Mouse (Mus musculus) adrenal gland, postnatal 36 days (tissue): ENCODE measurements around the gene Tex46. TPM values are rescaled to one million over a fixed set of nuclear protein-coding genes. Genes with fewer than 3 reads are reported as not detected.

Experiments
- DNase-seq, 2 experiments: peaks; one replicate each; pipeline ENCODE4 v3.0.0; 2021; ENCODE audit warnings: mixed read lengths in 1 of 2
- long read RNA-seq, 2 experiments: library from polyadenylated mRNA; stranded (forward); transcript quantifications; one replicate each; pipeline ENCODE4 v2.0.0; 2021; ENCODE audit warnings: borderline sequencing depth in 2 of 2
- total RNA-seq, 2 experiments: library from RNA; stranded (reverse); gene quantifications; 2 replicates each; pipeline ENCODE4 v1.2.3; 2021

The Tex46 gene
- not detected for total RNA-seq
- long read RNA-seq, experiment 1: 0 reads
- long read RNA-seq, experiment 2: 0 reads

DNA sequence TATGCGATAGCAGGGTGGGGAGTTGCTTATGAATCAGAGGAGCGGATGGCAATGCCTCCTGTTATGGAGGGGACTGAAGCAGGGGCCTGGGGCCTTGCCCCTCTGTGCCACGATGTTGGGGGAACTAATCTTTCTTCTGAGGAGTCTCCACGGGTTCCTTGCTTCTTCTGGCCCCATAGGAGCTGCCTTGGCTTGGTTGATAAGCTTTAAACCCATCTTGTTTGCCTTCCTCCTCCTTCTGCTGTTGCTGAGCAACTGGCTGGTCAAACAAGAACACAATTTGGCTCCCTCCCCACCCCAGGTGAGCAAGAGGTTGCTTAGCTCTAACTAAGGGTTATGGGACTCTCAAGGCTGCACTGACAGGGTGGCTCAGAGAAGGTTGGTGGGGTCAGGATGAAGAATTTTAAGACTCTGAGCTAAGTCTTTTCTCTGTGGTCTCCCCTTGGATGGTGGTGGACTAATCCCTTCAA, at the start of gene Tex46:
Gene Tex46 (plus strand): TSS at position 51 of the 470 bp plus-strand sequence.
- no peak for DNase-seq

DNA sequence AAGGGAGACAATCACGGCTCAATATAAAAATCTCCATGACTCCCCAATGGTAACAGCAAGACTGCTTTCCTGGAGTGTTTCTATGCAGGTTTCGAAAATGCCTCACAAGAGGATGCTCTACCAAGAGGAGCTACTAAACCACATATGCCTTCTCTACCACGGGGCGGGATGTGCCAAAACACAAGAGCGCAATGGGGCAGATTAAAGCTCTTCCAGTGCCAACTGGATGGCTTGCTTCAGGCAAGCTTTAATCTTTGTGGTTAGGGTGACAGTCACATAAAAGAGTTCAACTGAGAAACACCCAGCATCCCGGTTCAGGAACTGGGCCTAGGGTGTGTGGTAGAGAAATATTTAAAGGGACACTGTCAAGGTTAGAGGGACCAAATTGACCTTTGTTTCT, 47.5 kb upstream of the Tex46 start:
- no peak for DNase-seq

DNA sequence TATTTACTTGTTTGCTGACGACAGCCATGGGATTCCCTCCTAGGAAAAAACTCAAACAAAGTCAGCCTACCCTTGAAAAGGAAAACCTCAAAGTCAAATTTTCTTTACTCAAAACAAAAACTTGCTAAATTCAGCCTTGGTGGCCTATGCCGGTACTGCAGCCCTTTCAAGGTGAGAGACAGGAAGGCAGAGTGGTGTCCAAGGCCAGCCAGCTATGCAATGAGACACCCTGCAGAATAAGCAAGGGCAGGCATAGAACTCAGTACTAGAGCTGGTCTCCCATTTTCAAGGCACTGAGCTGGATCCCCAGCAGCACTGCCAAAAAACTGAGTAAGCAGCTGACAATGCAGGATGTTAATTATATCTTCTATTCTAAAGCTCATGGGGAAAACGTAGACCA, 41.6 kb upstream of the Tex46 start:
- peak; percentile 56 to 74 for DNase-seq

DNA sequence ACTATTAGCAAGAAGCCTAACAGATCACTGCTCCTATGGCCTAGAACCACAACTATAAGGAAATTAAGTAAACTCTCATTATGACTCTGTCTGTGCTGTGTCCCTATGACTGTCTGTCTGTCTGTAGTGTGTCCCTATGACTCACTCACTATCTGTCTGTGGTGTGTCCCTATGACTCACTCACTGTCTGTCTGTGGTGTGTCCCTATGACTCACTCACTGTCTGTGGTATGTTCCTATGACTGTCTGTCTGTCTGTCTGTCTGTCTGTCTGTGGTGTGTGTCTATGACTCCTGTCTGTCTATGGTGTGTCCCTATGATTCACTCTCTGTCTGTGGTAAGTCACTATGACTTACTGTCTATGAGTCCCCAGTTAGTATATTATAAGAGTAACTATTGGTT, 40.2 kb upstream of the Tex46 start:
- DNase-seq: peak in 1 of 2 experiments; percentile 34

DNA sequence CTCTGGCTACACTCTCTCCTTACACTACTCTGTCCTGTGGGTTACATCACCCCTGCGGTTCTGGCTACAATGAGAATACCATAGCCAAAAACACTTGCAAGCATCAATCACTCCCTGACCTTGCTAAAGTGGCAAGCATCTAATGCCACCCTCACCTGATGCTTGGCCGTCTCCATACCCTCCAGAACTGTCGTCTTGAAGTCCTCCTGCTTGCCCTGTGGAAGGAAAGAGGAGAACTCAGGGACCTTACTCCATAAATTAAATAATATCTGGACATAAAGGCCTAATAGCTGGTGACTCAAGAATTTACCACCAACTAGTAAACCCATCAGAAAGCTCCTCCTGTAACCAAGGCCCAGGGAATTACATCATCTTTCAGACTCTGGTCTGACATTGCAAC, 28.4 kb upstream of the Tex46 start:
- DNase-seq: peak in 1 of 2 experiments; percentile 49

DNA sequence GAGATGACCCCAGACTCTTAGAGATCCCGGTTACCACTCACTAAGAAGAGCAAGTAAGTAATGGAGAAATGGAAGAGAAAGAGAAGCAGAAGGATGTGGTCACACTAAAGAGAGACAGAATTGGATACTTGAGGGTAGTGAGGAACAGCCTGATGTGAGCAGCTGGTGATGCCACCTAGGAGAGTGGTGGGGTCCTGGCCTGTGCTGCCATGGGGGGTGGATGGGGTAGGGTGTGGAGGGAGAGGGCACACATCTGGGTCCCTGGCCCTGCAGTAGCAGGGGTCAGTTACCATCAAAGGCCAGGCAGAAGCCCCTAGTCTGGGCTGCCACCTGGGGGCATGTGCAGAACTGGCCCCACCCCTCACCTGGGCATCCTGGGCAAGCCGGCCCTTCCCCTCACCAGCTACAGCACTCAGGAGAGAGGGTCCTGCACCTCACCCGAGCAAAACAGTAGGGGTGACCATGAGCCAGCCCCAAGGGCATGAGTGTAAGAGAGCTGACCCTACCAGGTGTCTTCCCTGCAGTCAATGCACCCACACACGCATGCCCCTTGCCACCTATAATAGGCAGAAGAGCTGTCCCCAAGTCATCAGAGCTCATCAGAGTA, 22.9 kb upstream of the Tex46 start:
- no peak for DNase-seq

DNA sequence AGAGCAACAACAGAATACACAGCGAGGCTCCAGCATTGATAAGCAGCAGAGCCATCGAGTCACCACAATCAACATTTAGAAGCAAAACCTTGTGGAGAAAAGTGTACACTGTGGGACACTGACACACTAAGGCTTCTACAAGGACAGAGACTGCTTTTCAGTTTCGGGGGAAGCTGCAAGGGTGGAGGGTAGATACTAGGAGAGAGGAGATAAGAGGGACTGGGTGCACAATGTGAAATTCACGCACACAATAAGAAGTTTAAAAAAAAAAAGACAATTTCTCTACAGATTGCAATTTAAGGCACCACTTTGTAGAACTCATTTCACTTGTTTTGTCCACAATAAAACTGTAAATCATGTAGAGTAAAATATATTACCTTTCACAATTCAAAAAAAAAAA, 22.2 kb upstream of the Tex46 start:
- DNase-seq: no peak

DNA sequence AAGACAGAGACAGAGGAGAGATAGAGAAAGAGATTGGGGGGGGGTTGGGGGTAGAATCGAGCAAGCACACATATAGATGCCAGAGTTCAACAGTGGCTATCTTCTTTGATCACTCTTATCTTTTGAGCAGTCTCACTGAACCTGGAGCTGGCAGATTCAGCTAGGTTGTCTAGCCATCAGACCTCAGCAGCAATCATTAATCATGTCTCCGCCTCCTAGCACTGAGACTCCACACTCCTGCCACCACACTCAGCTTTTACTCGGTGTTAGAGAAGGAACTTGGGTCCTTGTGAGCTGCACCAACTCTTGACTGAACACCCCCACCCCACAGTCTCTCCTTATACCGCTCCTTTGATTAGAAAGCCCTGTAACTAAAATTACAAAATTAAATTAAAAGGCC, 18.1 kb upstream of the Tex46 start:
- DNase-seq: peak in 1 of 2 experiments; percentile 18

DNA sequence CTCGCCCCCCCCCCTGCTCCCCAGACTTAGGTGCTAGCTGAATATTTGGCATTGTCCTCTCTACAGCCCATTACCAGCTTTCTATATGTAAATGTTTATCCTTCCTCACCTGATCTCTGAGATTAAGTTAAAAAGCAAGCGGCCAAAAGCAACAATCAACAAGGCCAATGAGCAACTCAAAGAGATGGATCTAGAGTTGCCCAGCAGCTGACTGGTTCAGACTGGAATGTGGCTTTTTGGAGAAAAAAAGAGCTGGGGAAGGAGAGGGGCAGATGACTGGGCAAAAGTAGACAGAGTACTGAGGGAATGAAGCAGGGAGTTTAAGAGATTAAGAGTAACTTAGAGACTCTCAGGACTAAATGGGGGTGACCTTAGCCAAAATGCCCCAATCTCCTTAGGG, 16.2 kb upstream of the Tex46 start:
- DNase-seq: peak in 1 of 2 experiments; percentile 16

DNA sequence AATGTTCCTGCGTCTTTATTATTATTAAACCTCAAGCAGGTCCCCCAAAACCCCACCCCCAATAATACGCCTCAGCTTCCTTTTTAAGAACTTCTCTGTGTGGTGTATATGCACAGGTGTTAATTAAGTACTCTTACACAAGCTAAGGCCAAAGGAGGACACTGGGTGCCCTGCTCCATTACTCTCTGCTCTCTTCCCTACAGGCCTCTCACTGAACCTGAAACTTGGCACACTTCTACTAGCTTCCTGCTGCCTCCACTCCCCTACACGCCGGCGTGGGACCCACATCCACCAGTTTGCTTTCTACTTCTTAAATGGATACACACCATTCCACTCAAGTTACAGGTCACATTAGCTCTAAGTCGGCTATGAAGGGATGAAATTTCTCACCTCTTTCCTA, 15.0 kb upstream of the Tex46 start:
- DNase-seq: no peak

DNA sequence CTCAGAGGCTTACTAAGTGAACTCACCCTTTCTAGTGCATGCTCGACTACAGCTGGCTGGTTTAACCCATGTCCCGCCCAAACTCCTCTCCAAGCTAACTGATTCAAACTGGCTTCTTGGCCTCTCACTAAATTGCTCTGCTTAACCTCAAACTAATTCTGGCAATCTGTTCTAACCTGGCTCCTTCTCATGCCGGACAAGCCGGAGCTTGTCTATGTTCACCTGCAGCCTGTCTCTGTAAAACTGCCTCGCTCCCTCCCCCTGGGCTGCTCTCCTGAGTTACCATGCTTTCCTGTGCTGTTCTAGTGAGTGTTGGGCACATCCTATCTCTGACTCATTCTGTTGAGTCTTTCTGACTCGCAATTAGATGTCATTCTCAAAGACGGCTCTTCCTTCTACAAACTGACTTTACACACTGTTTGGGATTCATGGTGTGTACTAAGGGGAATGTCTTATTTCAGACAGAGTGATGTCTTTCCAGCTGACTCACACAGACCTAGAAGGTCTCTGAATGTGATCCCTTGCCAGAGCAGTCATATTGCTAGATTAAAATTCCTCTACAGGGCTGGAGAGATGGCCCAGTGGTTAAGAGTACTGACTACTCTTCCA, 11.9 kb upstream of the Tex46 start:
- peak in 1 of 2 experiments; percentile 17 for DNase-seq

DNA sequence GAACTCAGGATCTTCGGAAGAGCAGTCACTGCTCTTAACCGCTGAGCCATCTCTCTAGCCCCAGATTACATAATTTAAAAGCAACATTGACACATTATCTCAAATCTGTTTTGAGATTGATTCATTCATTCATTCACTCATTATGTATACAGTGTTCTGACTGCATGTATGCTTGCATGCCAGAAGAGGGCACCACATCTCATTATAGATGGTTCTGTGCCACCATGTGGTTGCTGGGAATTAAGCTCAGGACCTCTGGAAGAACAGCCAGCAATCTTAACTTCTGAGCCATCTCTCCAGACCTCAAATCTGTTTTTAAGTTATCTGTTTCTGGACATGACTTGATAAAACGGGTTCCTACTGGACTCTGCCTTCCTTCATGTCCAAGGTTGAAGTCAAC, 10.4 kb upstream of the Tex46 start:
- DNase-seq: no peak

DNA sequence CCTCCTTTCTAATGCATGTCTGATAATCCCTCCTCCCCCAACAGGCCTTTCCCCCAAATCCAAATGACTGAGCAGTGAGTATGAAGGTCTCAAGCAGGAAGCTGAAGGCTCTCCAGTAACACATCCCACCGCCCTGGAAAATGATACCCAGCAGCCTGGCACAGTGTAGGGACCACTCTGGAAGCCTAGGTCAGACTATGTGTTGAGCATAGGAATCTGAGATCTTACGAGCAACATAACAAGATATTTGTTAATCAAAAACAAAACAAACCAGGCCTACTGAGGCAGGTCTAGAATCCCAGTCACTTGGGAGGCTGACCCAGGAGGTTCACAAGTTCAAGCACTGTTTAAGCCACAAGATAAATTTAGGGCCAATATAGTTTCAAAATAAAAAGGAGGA, 9.7 kb upstream of the Tex46 start:
- DNase-seq: no peak

DNA sequence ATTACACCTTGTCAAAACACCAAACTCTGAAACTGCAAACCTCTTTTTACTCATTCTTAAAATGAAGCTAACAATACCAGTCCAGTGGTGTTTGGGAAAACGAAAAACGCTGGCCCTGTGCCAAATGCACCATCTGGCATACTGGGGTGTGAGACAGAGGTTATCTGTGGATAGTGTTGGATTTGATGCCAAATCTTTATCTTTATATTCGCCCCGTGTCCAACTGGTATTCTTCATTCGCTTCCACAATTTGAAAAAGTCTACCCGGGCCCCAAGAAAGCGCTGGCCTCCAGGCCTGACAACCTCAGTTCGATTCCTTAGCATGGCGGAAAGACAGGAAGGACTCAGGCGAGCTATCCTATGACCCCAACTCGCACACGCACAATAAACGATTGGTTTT, 8.8 kb upstream of the Tex46 start:
- peak; percentile 56 to 64 for DNase-seq

DNA sequence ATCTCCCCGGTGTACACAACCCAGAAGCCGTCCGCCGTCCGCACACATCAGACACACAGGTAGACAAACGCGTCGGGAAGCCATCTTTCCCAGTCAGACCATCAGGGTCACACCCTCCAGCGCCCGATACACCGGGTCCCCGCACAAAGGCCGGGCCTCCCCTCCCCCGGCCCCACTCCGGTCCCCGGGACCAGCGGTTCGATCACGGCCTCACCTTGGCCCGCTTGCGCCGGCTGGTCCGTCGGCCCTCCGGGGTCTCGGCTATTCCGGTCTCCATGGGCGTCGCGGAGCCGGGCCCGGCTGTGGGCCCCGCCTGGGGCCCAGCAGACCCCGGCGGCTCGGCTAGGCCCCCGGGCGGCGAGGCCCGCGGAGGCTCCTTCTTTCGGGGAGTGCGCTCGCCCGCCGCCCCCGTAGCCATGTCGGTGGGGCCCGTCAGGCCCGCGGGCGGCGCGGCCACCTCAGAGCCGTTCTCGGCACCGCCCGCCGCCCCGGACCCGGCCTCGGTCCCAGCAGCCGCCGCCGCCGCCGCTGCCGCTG, 8.2 kb upstream of the Tex46 start:
- DNase-seq: peak; percentile 47 to 61

DNA sequence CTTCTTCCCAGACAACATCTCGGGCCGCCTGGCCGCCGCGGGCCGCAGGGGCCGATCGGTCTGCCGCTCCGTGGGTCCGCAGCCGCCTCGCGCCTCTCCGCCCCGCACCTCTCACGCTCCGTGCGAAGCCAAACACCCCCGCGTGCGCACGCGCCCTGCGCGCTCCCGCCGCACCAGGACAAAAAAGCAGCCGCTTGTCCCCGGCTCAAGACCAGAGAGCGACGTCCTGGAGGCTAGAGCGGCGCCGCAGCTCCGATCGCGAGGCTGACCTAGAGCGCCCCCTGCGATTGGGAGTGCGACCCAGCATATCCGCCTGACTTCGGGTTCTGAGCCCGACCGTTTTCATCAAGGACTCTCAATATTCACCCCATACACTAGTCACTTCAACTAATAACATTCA, 7.7 kb upstream of the Tex46 start, which contains the start of gene Kdm1a:
Gene Kdm1a (minus strand): TSS at position 156 of the 400 bp plus-strand sequence.
- DNase-seq: peak; percentile 97 to 98

DNA sequence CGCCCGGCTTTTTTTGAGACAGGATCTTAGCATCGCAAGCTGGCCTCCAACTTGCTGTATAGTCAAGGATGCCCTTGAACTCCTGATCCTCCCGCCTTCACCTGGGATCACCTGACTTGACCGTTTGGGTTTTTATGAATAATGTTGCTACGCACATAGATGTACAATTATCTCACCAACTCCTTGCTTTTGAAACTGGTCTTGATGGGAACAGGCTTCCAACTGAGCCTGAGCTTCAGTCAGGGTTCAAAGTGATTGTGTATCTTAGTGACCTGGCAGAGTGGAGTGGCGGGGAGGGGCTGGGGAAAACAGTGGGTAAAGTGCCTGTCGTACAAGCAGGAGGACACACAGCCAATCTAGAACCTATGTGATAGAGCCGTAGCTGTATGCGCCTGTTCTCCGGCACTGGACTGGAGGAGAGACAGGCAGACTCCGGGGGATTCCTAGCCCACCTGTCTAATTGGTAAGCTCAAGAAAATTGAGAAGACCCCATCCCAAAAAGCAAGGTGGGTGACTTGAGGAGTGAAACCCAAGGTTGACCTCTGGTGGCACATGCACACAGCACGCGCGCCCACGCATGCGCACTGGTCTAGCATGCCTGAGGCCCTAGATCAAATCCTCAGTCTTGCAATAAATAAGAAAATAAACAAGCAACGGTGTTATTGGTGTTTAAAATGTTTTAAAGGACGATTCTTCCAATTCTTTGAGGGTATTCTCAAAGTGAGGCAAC, 4.3 kb upstream of the Tex46 start:
- no peak for DNase-seq

DNA sequence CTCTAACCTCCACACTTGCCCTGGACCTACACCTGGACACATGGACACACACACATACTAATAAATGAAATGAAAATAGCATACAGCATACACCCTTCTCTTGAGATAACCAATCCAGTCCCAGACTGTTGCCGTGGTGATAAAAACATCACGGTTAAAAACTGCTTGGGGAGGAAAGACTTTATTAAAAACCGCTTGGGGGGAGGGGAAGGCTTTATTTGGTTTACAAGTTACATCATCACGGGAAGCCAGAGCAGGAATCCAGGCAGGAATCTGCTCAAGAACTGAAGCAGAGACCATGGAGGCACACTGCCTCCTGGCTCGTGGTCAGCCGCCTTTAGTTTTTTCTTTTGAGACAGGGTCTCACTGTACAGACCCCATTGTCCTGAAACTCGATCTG, 3.4 kb downstream of the Tex46 start:
- DNase-seq: no peak

DNA sequence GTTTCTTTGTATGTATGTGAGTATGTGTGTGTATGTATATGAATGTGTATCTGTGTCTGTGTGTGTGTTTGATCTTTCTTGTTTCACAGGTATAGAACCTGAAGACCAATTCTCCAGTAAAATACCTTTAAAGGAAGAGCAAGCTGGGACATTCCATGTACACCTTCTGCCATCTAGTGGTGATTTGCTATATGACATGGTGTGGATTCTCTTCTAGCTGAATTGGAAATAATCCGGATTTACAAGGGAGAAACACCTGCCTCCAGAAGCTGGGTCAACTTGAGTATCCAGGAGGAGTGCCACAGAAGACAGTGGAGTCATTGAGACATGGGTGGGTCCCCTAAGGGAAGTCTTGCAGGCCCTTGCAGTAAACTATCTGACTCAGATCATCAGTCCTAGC, 11.1 kb downstream of the Tex46 start:
- DNase-seq: peak in 1 of 2 experiments; percentile 54

DNA sequence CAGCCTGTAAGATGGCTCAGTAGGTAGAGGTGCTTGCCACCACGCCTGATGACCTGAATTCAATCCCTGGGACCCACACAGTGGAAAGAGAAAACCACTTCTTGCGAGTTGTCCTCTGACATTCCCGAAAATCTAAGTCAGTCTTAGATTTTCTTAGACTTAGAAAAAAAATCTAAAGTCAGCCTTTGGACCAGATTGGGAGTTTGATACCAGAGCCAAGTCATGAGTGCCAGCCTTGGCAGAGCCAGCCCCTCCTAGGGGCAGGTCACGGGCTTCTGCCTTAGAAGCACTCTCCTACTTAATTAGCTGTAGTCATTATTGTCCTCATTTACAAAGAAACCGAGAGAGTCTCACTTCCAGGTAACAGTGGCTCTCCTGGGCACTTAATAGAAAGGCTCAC, 11.7 kb downstream of the Tex46 start:
- no peak for DNase-seq

DNA sequence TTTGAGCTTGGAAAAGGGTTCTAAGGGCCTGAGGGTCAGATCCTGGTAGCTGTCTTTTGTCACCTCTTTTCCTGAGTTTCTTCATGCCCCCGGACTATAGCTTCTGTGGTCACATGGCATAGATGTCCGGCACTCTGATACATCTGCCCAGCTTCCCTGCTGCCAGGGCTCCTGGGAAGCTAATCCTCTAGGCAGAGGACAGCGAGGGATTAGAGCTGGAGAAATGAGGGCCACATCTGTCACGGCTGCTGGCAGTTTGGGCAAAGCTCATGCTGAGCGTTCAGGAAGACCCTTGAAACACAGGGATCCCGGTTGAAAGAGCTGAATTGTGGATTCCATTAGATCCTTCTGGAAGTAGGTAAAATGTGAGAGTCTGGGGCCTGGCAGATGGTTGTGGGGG, 12.2 kb downstream of the Tex46 start, which contains the start of gene Lactbl1:
Gene Lactbl1 (plus strand): TSS at position 234 of the 400 bp plus-strand sequence.
- no peak for DNase-seq

DNA sequence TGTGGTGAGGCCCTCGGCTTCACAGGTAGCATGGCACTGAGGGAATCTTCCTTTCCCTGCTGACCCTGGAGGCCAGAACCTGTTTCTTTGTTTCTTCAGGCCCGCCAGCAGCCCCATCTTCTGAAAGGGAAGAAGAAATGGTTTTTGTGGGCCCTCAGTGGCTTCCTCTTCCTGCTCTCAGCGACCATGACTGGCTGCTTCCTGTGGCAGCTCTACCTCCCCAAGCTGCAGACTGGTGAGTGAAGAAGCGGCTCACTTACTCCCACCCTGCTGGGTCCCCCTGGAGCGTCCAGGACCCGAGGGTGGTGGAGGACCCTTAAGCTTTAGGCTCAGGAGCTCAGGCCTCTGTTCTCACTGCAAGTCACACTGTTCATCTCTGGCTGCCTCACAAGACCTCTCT, 16.4 kb downstream of the Tex46 start:
- DNase-seq: no peak
